Mouse (Mus musculus) gastrocnemius, postnatal 25 days (tissue): ENCODE data around the gene Pabpc4. TPM values are rescaled to one million over a fixed set of nuclear protein-coding genes. Genes with fewer than 3 reads are reported as not detected.
"Not testable (repeated sequence)": the region's sequence is repeated elsewhere in the genome, so short reads cannot be mapped to it uniquely, and the experiment has no call there.

ENCODE experiments used
- DNase-seq: peaks from one replicate; pipeline ENCODE4 v3.0.0; 2022
- total RNA-seq, 2 experiments: library from RNA; stranded (reverse); gene quantifications; 1 replicate in 1 of 2; 2 replicates in 1 of 2; pipeline ENCODE4 v1.2.3; 2021

Pabpc4 gene
- total RNA-seq, 2 experiments from 2014 or later = 278 to 325 TPM

DNA sequence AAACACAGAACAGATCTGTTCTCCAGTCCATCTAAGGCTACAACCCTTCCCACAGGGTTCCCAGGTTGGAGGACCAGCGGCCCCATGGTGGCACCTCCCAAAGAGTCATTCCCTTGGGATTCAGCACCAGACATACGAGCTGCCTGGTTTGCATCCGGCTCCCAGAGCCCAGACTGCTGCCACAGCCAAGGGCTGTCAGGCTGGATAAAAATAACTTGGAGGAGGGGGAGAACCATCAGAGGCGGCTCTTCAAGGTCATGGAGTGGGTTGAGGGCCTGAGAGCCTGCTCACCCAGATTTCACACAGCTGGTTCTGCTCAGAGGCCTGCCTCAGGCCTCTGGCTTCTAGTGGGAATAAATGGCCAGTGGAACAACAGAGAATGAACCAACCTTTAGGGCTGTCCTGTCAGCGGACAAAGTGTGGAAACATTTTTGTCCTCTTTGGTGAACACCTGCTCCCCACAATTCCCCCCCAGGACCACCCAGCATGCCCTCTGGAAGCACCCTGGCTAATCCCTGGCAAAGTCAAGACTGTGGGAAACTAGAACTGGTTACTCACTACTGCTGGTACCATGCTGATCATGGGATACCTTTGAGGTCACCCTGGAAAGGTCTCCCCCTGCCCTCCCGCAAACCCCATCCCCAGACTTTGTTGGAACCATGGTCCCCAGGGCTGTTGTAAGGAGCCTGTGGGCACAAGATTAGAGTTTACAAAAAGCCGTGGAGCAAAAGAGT, 14.8 kb upstream of the Pabpc4 start:
- DNase-seq = peak; percentile 68

DNA sequence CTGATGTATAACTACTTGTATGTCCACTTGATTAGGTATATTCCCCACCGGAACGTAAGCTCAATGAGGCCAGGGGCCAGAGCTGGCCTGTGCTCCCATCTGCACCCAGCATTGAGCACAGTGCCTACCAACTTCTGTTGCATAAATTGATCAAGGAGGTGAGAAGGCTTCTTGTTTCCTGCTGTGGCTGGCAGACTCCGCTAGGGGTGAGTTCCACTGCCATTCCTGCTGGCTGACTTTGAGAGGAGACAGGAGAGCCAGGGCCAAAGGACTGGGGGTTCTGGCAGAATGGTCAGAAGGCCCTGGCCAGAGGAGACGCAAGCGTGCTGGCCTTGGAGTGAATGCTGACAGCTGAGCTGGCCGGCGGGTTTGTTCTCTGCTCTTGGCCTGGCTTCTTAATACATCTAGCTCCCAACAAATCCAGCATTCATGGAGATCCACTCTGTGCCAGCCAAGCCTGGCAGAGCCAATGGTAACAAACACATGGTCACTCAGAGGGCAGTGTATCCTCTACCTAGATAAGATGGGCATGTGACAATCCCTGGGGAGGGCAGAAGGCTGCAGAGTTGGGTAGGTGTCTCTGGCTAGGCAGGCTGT, 13.1 kb upstream of the Pabpc4 start:
- peak; percentile 91 for DNase-seq

DNA sequence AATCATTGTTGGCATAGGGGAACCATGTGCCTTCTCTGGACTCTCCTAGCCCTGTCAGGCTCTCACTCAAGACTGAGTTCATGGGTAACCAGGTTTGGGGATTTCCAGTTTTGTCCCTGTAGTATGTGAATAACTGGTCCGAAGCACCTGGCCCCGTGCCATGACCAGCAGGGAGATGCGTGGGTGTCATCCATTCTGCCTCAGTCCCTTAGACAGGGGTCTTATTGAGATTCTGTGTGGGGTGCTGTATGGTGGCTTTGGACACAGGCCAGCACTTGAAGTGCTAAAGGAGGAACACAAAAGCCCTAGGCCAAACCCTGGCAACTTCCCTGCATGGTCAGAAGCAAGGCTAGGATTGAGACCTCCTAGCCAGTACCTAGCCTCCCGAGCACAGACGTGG, 9.9 kb upstream of the Pabpc4 start:
- no peak for DNase-seq

DNA sequence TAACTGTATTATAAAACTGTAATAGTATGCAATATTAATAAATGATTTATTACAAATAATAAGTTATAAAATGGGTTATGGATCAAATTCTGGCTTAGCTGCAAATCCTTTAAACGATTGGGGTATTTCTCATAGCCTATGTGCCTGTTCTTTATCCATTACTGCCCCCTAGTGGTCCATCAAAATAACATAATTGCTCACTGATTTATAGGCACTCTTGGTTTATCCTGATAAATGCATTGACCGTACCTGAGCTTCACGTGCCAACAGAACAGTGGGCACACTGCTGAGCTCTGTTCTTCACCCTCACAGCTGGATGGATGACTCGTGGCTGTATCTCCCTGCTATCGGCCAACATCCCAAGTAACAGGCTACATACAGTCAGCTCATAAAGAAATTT, 7.5 kb upstream of the Pabpc4 start:
- DNase-seq = no peak

DNA sequence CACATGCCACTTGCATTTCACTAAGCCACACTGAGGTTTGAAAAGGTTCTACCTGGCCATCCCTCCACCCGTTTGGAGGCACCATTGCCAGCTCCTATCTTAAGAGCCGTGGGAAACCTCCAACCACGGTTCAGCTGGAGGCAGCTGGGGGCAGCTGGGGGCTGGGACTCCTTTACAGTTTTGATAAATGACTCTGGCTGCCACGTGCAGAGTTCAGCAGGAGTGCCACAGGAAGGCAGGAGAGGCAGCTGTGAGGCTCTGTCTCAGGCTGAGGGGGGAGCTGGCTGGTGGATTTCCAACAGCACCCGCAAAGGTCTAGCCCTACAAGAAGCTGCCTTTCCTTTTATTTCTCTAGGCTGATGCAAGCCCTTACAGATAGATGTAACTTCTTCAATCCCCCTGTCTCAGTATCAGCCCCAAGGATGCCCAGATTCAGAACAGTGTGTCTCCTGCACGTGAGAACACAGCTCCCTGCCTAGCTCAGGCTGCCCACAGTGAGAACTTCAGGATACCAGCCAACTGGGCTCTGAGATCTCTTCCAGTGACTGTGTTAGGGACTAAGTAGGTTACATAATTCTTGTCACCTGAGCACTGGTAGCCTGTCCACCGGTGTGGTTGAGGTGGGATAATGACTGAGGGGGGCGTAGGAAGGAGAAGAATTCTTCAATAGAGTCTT, 1.9 kb upstream of the Pabpc4 start:
- DNase-seq = no peak

DNA sequence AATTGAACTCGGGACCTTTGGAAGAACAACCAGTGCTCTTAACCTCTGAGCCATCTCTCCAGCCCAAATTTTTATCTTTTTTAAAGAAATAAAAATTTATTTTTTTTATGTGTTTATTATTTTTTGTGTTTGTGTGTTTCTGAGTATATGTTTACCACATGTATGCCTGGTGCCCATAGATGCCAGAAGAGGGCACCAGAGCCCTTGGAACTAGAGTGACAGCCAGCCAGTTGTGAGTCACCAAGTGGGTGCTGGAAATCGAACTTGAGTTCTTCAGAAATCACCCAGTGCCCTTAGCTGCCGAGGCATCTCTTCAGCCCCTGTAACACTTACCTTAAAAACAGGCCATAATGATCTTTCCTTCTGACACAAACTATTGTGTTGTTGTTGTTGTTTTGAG, 8.9 kb downstream of the Pabpc4 start:
- no peak for DNase-seq

DNA sequence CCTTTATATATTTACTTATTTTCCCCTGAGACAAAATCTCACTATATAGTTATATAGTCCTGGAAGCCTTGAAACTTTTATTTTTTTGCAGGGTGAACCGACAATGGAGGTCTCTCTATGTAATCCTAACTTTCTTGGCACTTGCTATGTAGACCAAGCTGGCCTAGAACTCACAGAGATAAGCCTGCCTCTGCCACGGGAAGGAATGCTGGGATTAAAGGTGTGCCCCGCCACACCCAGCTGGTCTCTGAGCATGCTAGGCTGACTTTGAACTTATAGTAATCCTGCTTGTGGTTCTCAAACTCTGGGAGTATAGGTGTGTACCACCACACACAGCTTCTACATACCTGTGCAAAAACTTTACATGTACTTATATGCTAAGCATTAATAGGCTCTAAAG, 18.0 kb downstream of the Pabpc4 start:
- no peak for DNase-seq

DNA sequence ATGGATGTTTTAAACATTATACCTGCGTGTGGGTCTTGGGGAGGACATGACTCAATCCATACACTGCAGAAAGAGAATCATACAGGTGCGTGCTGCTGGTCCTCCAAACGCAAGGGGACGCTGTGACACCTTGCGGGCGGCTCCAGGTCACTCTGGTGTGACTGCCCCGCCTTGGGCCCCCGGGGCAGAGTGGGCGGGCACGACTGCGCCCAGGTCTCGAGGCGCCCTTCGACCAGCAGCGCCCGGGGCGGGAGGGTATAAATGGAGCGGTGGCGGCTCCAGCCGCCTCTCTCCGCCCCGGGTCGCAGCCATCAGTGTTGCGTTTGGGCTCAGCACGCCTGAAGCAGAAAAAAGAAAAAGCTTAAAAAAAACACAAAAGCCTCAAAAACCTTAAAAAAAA, 20.3 kb downstream of the Pabpc4 start:
- peak; percentile 93 for DNase-seq

DNA sequence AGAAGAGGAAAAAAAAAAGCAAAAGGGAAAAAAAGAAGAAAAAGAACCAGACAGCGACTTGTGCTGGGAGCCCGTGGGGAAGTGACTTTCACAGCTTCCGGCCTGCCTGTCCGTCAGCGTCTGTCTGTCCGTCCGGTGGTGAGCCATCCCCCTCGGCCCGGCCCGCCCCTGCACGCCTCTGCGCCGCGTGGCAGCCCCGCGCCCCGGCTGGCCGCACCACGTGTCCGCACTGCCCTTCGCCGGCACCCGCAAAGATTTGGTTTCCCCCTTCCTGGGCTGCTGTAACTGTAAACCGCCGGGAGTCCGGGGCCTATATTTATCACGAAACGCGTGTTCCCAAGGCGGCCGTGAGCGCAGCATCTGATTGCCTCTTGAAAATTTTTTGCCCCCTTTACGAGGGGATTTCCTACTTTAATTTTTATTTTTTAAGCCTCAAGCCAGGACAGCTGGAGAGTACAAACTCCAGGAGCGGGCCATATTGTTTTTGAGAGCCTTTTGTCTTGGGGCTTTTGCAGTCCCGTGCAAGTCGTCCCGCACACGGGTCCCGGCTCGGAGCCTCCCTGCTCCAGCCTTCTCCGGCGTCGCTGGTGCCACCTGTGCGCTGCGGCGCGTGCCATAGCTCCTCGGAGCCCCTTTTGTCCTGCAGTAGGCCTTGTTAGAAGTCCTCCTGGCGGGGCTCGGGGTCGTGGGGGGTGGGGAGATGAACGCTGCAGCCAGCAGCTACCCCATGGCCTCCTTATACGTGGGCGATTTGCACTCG, 20.9 kb downstream of the Pabpc4 start:
- peak; percentile 73 for DNase-seq

DNA sequence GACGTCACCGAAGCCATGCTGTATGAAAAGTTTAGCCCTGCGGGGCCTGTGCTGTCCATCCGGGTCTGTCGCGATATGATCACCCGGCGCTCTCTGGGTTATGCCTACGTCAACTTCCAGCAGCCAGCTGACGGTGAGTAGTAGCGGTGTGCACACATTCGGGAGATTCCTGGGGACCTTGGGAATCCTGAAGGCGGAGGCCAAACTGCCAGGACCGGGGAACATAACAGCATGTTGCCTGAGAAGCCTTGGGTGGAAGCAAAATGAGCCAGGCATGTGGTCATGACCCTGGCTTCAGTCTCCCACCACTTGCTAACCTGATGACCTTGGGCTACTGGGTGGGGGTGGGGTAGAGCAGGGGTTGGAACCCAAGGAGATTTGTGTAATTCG, 21.5 kb downstream of the Pabpc4 start:
- not testable (repeated sequence) for DNase-seq

DNA sequence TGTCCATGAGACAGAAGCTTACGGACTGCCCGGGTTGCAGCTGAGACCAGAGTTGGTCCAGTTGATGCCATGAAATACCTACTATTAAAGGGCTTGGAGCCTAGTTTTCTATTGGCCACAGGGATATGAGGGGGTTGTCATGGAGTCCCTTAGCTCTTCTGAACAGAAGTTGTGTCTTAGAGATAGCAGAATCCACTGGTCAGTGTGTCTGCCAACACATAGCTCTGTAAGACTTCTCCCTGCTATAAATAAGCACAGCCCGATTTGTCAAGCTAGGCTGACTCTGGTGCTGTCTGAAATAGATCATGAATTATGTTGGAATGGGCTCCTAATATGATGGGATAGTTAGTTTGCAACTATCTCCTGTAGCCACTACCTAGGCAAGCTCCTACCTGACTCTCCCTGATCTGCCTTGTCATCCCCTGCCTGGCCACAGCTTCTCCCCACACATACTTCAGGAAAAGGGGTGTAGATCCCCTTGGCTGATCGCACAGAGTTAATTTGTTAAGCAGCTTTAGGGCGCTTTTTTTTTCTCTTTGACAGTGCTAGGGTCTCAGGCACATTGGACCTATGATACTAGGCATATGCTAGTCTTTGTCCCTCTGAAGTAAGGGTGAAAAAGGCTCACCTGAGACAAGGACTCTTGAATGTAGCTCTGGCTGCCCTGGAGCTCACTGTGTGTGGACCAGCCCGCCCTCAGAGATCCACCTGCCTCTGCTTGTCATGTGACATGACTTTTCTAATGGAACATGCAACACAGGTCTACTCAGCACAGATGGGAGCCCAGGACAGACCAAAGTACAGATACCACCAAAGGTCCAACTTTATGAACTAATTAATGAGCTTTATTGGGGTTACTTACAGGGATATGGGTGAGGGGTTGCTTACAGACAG, 22.8 kb downstream of the Pabpc4 start:
- DNase-seq = no peak

DNA sequence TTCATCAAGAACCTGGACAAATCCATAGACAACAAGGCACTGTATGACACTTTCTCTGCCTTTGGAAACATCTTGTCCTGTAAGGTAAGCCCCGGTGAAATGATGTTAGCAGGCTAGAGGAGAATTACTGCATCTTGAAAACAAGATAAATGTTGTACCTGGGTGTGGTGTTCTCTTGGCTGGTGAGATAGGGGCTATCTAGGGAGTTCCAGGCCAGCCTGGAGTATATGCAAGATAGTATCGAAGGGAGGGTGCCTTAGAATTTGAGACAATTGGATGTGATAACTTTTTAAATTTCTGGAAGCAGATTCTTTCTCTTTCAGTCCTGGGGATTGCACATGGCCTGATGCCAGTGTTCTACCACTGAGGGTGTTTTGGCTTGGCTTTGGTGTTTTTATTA, 24.6 kb downstream of the Pabpc4 start:
- DNase-seq = no peak

DNA sequence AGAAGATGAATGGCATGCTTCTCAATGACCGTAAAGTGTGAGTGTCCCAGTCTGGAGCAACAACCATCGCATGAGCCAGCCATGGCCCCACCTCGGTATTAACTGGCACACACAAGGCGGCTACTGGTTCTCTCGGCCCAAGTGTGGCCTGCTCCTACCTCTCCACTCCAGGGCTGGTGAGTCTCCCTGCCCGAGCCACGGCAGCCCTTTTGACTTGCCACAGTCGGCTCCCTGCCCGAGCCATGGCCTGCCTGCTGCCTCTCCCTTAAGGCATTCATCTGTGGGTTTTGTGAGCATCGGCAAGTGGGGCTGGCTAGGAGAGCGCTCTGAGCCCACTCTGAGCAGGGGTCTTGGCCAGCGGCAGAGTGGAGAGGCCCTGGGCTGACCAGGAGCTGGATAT, 26.9 kb downstream of the Pabpc4 start:
- DNase-seq = no peak

DNA sequence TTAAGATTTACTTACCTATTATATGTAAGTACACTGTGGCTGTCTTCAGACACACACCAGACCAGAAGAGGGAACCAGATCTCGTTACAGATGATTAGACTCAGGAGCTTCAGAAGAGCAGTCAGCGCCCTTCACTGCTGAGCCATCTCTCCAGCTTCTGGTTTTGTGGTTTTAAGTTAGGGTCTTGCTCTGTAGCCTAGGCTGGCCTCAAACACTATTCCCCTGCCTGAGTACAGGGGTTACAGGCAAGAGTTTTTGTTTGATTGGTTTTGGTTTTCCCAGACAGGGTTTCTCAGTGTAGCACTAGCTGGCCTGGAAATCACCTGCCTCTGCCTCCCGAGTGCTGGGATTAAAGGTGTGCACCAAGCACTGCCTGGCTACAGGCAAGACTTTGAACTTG, 30.2 kb downstream of the Pabpc4 start:
- no peak for DNase-seq

DNA sequence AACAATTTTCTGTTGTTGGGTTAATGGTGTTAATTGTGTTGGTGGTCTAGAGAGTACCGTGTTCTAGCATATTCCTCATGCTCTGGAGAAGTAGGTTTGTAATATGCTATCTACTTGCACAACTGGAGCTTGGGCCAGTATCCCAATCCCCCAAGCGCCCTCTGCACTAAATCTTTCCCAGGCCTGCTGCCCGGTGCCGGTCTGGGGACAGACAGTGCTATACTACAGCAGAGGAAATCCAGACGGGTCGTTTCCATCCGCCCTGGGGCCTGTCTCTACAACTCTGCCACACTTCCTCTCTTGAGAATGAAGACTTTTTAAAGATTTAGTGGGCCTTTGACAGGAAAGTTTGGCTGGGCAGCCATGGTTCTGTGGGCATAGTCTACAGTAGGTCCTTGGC, 30.8 kb downstream of the Pabpc4 start:
- no peak for DNase-seq

DNA sequence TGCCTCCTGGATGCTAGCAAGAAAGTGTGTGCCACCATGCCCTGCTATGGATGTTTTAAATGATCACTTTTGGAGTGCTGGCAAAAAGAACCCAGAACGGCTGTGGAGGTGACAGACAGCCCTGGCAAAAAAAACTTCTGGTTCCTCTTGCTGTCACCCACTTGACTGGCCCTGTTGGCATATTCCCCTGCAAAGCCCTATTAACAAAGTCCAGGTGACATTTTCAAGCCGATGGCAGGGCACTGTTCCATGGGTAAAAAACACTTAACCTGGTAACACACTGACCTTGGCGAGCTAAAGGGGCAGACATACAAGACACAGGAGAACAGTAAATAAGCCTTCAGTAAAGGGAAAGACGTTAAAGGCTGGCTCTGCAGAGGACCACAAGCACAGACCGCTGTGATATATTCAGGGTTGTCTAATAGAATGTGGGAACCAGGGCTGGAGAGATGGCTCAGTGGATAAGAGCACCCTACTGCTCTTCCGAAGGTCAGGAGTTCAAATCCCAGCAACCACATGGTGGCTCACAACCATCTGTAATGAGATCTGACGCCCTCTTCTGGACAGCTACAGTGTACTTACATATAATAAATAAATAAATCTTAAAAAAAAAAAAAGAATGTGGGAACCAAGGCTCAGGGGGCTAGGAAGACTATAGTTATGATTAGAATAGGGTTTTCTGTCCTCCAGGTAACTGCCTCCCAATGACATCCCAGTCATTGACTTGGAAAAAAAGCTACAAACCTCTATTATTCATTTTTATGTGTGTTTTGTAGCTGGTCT, 31.7 kb downstream of the Pabpc4 start:
- DNase-seq = no peak

DNA sequence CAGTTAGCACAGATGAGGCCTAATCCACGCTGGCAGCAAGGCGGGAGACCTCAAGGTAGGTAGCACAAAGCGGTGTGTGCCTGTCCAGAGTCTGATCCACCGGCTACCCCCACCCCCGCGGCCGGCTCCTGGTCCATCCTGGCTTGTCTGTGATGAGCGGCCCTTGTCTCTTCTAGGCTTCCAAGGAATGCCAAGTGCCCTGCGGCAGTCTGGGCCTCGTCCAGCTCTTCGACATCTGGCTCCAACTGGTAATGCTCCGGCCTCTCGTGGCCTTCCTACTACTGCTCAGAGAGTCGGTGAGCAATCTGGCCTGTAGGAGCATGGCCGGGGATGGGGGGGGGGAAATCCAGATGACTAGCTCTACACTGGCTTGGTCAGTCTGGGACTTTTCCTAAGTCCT, 32.9 kb downstream of the Pabpc4 start:
- not testable (repeated sequence) for DNase-seq

DNA sequence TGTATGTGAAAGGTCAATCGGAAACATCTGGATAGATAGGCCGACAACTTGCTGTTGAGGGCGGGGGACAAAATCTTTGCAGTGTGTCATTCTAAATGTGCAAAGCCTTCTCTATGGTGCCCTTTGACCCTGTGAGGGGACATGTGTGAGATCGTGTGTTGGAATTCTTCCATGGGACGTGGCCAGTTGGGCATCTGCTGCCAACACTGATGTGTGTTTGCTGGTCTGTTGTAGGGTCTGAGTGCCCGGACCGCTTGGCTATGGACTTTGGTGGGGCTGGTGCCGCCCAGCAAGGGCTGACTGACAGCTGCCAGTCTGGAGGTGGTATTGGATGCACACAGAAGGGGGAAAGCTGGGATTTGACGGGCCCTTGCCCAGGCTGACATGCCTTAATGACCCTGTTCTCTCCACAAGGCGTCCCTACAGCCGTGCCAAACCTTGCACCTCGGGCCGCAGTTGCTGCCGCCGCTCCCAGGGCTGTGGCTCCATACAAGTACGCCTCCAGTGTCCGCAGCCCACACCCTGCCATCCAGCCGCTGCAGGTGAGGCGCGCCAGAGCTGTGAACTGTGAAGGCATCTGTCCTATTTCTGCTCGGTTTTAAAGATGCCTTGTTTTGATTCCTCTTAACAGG, 33.5 kb downstream of the Pabpc4 start:
- no peak for DNase-seq

DNA sequence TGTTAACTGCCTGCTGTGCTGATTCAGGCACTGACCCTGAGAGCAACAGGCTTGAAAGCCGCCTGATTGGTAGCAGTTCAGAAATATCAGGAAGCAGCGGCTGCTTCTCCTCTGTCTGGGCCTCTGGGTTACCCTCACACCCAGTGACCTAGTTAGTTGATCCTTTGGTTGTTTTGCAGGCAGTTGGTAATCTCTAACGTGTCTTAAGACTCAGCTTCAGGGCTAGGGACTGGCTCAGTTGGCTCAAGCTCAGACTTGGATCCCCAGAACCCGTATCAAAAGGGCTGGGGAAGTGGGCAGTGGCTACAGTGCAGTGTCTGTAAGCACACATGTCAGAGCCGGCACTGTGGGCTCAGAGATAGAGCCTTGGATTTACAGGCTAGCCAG, 34.0 kb downstream of the Pabpc4 start:
- DNase-seq = no peak

DNA sequence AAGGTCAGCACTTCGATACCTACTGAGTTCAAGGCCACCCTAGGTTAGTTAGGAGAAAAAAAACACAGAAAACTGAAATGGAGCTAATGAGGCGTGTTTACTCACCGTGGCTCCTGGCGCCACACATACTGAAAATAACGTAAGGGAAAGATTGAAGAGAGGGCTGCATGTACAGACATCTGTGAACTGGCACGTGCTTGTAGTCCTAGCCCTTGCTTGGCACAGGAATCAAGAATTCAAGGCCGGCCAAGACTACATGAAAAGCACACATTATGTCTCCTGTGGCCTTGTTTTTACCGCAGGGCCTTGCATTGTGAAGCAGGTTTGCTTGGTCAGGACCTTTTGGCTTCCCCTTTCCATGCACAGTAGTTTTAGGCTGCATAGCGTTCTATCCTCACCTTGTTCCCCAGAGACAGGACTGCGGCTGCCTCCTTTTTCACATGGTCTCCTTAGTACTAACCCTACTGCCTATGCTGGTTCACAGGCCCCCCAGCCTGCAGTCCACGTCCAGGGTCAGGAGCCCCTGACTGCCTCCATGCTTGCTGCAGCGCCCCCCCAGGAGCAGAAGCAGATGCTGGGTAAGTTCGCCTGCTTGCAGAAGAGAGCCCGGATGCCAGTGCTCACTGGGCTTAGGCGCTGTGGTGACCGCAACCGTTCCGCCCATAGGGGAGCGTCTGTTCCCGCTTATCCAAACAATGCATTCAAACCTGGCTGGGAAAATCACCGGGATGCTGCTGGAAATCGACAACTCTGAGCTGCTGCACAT, 35.2 kb downstream of the Pabpc4 start:
- DNase-seq = no peak
